Mouse (Mus musculus): ENCODE measurements around the gene Sept9.

DNA sequence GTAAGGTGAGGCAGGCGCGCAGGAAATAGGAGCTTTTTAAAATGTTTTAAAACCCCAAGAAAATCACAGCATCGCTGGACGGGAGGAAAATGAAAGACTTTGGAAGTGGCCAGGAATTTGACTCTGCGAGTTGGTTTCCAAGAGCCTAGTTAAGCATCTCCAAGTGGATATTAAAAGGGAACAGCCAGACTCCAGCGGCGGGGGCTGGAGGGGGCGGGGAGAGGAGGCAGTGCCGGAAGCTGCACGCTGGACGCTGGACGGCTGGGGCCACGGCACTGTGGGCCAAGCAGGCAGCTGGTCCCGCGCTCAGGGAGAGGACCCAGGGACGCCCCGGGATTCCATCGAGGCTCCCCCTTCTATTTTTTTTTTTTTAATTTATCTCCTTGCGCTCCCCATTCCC lies 32.6 kb downstream of the Sept9 start:
- TF ChIP-seq POLR2AphosphoS2 (IDR thresholded peaks at IDR 0.05; ENCODE audit: insufficient read length, low read depth), result peak; percentile 92
- no peak for TF ChIP-seq MAX (IDR thresholded peaks at IDR 0.05; ENCODE audit: low read depth)
- peak; percentile 90 for TF ChIP-seq POLR2A (IDR thresholded peaks at IDR 0.05; ENCODE audit: insufficient read length, low read depth)
- TF ChIP-seq TCF3 (IDR thresholded peaks at IDR 0.05; ENCODE audit: insufficient read length, low read depth), result no peak
- no peak for TF ChIP-seq TCF12 (IDR thresholded peaks at IDR 0.05; ENCODE audit: insufficient read depth, poor library complexity, severe bottlenecking)
- TF ChIP-seq MYOG (IDR thresholded peaks at IDR 0.05; ENCODE audit: control insufficient read depth in 1 of 3, insufficient read depth in 1 of 3, insufficient read length in 2 of 3, low read depth in 2 of 3), result peak in 2 of 3 experiments; percentile 64 to 73
- no peak for TF ChIP-seq E2F4 (IDR thresholded peaks at IDR 0.05; ENCODE audit: insufficient read depth)
- no peak for TF ChIP-seq USF1 (IDR thresholded peaks at IDR 0.05; ENCODE audit: low read depth)
- TF ChIP-seq REST (IDR thresholded peaks at IDR 0.05; ENCODE audit: insufficient read depth, insufficient read length), result no peak
